Mouse (Mus musculus) kidney, embryonic 16.5 days (tissue): ENCODE data around the gene Hdac9. TPM values are rescaled to one million over a fixed set of nuclear protein-coding genes. Genes with fewer than 3 reads are reported as not detected.

Experiments used
- ATAC-seq: fragments of 200-750 bp; cut with Nextera tagmentation; 2 replicates; pipeline ENCODE4 v1.8.0; 2017; ENCODE audit warnings: moderate TSS enrichment; ENCODE audit not compliant: low FRiP score, low TSS enrichment
- H3K27ac ChIP-seq: fragments of 300-500 bp; sonication (generic); 2 replicates; pipeline ENCODE4 v1.5.1; 2014; ENCODE audit warnings: low read length
- H3K27me3 ChIP-seq: fragments of 300-500 bp; sonication (generic); 2 replicates; pipeline ENCODE4 v1.6.1; 2014; ENCODE audit warnings: low read length, control low read depth, mixed read lengths; ENCODE audit not compliant: insufficient read depth
- H3K36me3 ChIP-seq: fragments of 300-500 bp; sonication (generic); 2 replicates; pipeline ENCODE4 v1.6.1; 2014; ENCODE audit warnings: low read length, control low read depth, mixed read lengths; ENCODE audit not compliant: insufficient read depth
- H3K4me1 ChIP-seq: fragments of 300-500 bp; sonication (generic); 2 replicates; pipeline ENCODE4 v1.6.1; 2014; ENCODE audit warnings: low read length, control low read depth, mixed read lengths; ENCODE audit not compliant: insufficient read depth
- H3K4me2 ChIP-seq: fragments of 300-500 bp; sonication (generic); replicated peaks from 2 replicates; pipeline ENCODE4 v1.6.1; 2014; ENCODE audit warnings: low read depth, low read length
- H3K4me3 ChIP-seq: fragments of 300-500 bp; sonication (generic); 2 replicates; pipeline ENCODE4 v1.5.1; 2014; ENCODE audit warnings: mild to moderate bottlenecking, low read length
- H3K9ac ChIP-seq: fragments of 300-500 bp; sonication (generic); replicated peaks from 2 replicates; pipeline ENCODE4 v1.6.1; 2014; ENCODE audit warnings: low read length
- H3K9me3 ChIP-seq: fragments of 300-500 bp; sonication (generic); 2 replicates; pipeline ENCODE4 v1.6.1; 2016; ENCODE audit warnings: low read length, control low read depth
- WGBS: fragments of 180-500 bp; shearing (Covaris S2); extraction: QIAGEN DNeasy Blood & Tissue Kit; methylation state at CpG from one replicate; pipeline ENCODE4 v1.1.7; 2014; 5-methylcytosine and 5-hydroxymethylcytosine counted together
- polyA plus RNA-seq: library from polyadenylated mRNA; unstranded; fragments of >200 nt; fragmentation: Nextera tagmentation; extraction: Ambion mirVana; gene quantifications from 2 replicates; pipeline ENCODE4 v1.2.1, GENCODE M21; 2015

Hdac9 gene
- polyA plus RNA-seq, 1 experiment from 2014 or later, result 3.9 TPM

DNA sequence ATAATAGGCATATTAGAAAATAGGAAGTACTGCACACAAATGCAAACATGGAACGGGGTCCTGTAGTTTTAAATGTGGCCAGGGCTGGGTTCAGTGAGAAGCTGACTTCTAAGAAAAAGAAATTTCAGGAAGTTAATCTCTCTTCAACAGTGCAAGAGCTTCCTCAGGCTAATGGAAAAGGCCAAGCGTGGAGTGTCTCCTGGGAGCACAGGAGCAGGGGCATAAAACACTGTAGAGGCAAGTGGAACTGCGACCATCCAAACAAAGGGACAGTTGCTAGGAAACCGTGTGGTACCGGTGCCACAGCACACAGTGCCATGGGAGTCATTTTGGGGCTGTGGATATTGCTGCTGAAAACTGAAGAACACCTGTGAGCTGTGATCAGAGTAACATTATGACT lies 191.7 kb downstream of the Hdac9 start:
- WGBS, result 61% methylated on average over 5 of the region's 5 CpGs
- Histone ChIP-seq H3K9me3 (no peaks in the 10 kb centered on the region), H3K27ac (no peak overlapping the region), H3K4me3 (no peak overlapping the region), H3K9ac (no peak overlapping the region), H3K27me3 (no peaks in the 10 kb centered on the region), H3K36me3 (no peaks in the 10 kb centered on the region), H3K4me1 (no peaks in the 10 kb centered on the region), H3K4me2 (no peak overlapping the region)
- ATAC-seq, result no peak

DNA sequence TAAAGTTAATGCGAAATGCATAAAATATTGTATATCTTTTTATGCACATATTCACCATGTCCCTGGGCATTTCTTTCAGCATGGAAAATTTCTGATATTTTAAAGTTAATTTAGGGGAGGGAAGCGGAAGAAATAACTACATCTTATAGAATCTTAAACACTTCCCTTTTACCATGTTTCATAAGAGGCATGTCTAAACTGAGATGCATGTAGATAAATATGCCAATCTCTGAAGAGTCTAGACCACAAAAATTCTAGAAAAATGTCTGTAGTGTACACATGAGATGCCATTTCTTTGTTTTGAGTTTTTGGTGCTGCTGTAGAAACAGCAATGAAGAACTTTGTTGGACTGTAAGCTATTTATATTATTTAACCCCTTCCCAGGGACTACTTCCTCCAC lies 192.6 kb downstream of the Hdac9 start:
- Histone ChIP-seq H3K9ac (no peak overlapping the region), H3K36me3 (no peaks in the 10 kb centered on the region), H3K4me3 (no peak overlapping the region), H3K27ac (no peak overlapping the region), H3K4me2 (no peak overlapping the region), H3K27me3 (no peaks in the 10 kb centered on the region), H3K9me3 (no peaks in the 10 kb centered on the region), H3K4me1 (no peaks in the 10 kb centered on the region)
- no peak for ATAC-seq
- 92% methylated on average over 2 of the region's 2 CpGs for WGBS

DNA sequence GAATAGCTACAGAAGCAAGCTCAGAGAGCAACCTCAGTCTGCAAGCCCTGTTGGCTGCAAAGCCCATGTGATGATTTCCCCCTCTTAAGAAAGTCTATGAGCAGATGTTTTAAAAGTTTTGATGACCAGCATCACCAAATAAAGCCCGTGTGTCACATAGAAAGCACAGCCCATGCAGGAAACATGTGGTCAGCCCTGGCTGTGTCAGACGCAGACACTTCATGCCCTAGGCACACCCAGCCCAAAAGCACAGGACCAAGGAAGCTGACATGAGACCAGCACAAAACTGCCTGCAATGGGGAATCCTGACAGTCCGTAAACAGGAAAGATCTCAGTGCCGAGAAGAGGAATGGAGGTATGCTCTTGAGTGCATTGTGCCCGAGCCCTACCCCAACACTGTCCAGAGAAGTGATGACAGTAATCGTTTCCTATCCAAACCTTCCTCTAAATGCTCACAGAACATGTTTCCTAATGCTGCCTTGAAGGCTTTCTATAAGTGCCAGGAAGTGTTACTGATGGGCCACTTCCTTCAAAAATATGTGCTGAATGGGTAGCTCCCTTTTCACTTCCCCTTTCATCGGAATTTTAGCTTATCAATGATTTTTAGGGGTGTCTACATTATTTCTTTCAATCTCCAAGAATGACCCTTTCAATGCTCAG lies 193.9 kb downstream of the Hdac9 start:
- Histone ChIP-seq H3K4me1 (no peaks in the 10 kb centered on the region), H3K27me3 (no peaks in the 10 kb centered on the region), H3K27ac (no peak overlapping the region), H3K4me2 (no peak overlapping the region), H3K4me3 (no peak overlapping the region), H3K9ac (no peak overlapping the region), H3K36me3 (no peaks in the 10 kb centered on the region), H3K9me3 (no peaks in the 10 kb centered on the region)
- WGBS, result 76% methylated on average over 7 of the region's 7 CpGs
- no peak for ATAC-seq

DNA sequence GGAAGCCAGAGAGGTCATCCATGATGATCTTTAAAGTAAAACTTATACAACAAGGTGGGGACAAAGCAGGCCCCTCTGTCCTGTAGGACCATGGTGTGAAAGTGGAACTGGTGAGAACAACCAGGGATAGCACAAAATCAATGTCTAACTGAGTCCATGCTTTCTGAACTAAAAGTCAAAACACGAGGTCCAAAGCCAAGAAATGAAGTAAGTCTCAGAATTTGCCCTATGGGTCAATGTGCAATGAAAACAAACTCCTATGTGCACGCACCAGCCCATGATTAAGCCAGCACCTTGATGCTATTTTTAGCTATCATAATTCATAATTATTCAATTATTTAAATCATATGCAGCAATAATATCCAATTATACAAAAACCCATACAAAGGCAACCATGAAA lies 196.0 kb downstream of the Hdac9 start:
- no peaks in the 10 kb centered on the region for H3K9me3 ChIP-seq
- H3K4me2 ChIP-seq, result no peak overlapping the region
- ATAC-seq, result no peak

DNA sequence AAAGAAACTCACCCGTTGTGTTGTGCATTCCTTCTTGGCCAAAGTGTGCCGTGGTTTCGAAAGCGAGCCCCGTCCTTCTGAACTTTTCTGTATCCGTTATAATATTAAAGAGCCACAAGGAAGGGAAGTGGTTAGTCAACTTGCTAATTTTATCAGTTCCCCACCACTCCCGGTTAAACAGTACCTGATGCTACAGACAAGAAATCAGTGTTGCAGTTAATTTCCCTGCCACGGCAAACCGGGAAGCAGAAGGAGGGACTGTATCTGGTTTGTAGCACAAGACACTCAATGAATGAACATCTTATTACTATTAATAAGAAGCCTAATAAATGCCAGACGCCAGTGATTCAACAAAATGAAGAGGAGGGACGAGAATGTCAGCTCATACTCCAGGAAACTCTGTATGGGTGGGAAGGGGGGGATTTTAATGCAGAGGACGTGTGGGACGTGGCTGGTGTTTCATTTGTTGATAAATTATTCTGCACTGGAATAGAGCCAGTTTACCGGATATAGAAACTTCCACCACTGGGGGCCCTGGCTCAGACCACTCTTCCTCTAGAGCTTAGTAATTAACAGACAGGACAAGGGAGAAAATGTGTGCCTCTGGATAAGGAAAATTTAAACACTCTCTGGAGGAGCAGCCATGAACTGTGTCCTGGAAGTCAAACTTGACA lies 202.5 kb downstream of the Hdac9 start:
- Histone ChIP-seq H3K4me2 (peak overlapping the region; percentile 39), H3K9me3 (no peaks in the 10 kb centered on the region), H3K27me3 (no peaks in the 10 kb centered on the region), H3K4me3 (peak overlapping the region; percentile 38), H3K4me1 (peaks cover 11% of the 10 kb centered on the region), H3K27ac (peak overlapping the region; percentile 72), H3K36me3 (no peaks in the 10 kb centered on the region), H3K9ac (peak overlapping the region; percentile 50)
- peak; percentile 77 for ATAC-seq
- 39% methylated on average over 14 of the region's 14 CpGs for WGBS

More for the DNA sequence above, 196.0 kb downstream of the Hdac9 start:
- H3K27ac ChIP-seq, result no peak overlapping the region
- H3K27me3 ChIP-seq, result no peaks in the 10 kb centered on the region
- H3K4me3 ChIP-seq, result no peak overlapping the region
- no peaks in the 10 kb centered on the region for H3K4me1 ChIP-seq
- no peaks in the 10 kb centered on the region for H3K36me3 ChIP-seq
- 68% methylated on average over 2 of the region's 2 CpGs for WGBS
- no peak overlapping the region for H3K9ac ChIP-seq

DNA sequence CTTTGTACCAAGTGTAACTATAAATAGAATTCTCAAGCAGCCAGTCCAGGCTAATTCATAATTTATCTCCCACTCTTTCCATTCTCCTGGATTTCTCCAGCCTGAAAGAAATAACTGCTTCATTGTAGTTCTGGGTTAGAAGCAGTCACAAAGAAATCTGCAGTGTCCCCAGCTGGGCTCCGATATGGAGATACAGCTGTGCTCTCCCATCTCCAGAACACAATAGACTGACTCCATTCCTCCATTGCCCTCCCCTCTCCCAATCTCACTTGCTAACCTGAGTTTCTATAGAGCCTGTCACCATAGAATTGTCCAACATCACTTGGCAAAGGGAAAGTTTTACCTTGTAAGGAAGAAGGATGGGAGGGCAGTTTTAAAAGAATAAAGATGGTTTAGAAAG lies 218.9 kb downstream of the Hdac9 start:
- Histone ChIP-seq H3K4me2 (no peak overlapping the region), H3K27ac (no peak overlapping the region), H3K36me3 (no peaks in the 10 kb centered on the region), H3K9me3 (no peaks in the 10 kb centered on the region), H3K4me1 (no peaks in the 10 kb centered on the region), H3K9ac (no peak overlapping the region), H3K27me3 (no peaks in the 10 kb centered on the region), H3K4me3 (no peak overlapping the region)
- 50% methylated on average over 1 of the region's 1 CpGs for WGBS
- no peak for ATAC-seq

DNA sequence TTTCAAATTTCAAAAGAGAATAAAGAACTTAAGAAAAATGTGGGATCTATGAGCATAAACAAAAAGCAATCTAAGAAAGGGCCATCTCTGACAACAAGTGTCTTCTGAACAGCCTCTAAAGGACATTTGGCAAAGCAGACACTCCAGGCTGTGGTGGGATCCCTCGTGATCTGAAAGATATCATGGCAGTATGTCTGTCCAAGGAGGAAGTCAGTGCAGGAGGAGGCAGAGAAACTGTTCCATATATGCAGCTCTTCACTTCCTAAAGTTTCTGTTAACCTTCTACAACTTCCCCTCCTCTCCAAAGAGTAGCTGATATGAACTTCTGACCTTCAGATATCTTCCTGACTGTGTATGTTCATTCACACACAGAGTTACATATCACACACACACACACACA lies 220.2 kb downstream of the Hdac9 start:
- no peak for ATAC-seq

DNA sequence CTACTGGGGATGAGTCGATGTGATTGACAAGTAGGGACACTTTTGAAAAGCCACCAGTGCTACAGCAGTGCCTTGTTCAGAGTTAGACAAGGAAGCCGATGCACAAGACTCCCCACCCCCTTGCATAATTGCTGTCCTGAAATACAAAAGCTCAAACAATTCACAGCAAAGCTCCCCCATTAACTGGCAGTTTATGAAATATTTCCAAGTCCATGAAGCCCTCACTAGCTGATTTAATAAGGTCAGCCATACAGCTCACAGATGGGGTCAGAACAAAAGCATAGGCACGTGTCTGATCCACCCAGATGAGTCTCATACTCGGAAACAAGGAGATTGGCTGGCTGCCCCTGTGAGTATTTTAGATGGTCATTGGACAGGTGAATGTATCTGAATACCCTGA lies 228.0 kb downstream of the Hdac9 start:
- Histone ChIP-seq H3K9me3 (no peaks in the 10 kb centered on the region), H3K27ac (no peak overlapping the region), H3K36me3 (no peaks in the 10 kb centered on the region), H3K9ac (no peak overlapping the region), H3K4me1 (peaks cover 3% of the 10 kb centered on the region; the same call in 1 of the 2 replicates), H3K27me3 (no peaks in the 10 kb centered on the region), H3K4me3 (no peak overlapping the region), H3K4me2 (no peak overlapping the region)
- WGBS, result 70% methylated on average over 4 of the region's 4 CpGs
- no peak for ATAC-seq

More for the DNA sequence above, 220.2 kb downstream of the Hdac9 start:
- Histone ChIP-seq H3K4me2 (no peak overlapping the region), H3K9ac (no peak overlapping the region), H3K4me3 (no peak overlapping the region), H3K9me3 (no peaks in the 10 kb centered on the region), H3K27ac (no peak overlapping the region), H3K27me3 (no peaks in the 10 kb centered on the region), H3K4me1 (no peaks in the 10 kb centered on the region), H3K36me3 (no peaks in the 10 kb centered on the region)
- WGBS, result 67% methylated on average over 1 of the region's 1 CpGs

DNA sequence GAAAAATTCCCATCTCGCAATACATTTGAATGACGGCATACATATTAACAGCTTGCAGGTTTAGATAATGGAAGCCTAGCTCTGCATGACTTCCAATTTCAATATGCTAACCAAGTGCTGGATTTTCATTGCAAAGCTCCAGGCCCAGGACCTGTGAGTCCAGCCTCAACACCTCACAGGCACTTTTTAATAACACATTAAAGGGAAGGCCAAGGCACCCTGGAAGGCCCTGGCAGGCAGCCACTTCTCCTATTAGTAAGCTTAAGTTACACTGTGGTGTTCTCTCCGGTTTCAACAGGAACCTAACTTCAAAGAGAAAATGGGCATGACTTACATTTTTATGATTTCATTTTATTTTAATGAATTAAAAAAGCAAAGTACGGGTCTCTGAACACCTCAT lies 233.5 kb downstream of the Hdac9 start:
- no peak overlapping the region for H3K27ac ChIP-seq
- H3K36me3 ChIP-seq, result no peaks in the 10 kb centered on the region
- no peak for ATAC-seq
- no peaks in the 10 kb centered on the region for H3K9me3 ChIP-seq
- no peak overlapping the region for H3K4me2 ChIP-seq
- H3K9ac ChIP-seq, result no peak overlapping the region
- WGBS, result 48% methylated on average over 4 of the region's 4 CpGs
- H3K4me1 ChIP-seq, result 0 out of 2 replicates have a peak, but pooled peaks cover 5% of the 10 kb centered on the region
- H3K27me3 ChIP-seq, result no peaks in the 10 kb centered on the region
- no peak overlapping the region for H3K4me3 ChIP-seq

DNA sequence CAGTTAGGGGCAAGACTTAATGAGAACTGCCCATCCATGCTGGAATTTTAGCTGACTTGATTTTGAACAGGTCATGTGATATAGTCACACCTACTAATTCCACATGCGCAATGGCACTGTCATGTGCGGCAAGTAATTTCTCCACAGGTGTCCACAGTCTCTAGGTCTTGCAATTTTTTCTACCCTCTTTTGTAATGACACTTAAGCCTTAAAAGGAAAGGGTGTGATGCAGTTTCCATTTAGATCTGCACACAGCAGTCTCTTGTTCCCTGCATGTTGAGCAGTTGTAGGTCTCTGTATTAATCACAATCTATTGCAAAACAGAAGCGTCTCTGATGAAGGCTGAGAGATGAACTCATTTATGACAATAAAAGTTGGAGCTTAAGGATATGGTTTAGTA lies 234.2 kb downstream of the Hdac9 start:
- Histone ChIP-seq H3K27ac (no peak overlapping the region), H3K4me1 (0 out of 2 replicates have a peak, but pooled peaks cover 5% of the 10 kb centered on the region), H3K9ac (no peak overlapping the region), H3K4me2 (no peak overlapping the region), H3K4me3 (no peak overlapping the region), H3K9me3 (no peaks in the 10 kb centered on the region), H3K36me3 (no peaks in the 10 kb centered on the region), H3K27me3 (no peaks in the 10 kb centered on the region)
- no peak for ATAC-seq
- WGBS, result 98% methylated on average over 3 of the region's 3 CpGs
